Mouse (Mus musculus): ENCODE data around the gene Nxph3. TPM values are rescaled to one million over a fixed set of nuclear protein-coding genes. Genes with fewer than 3 reads are reported as not detected.

Gene Nxph3
- polyA plus RNA-seq, 1 experiment from 2014 or later, result 0.69 TPM

DNA sequence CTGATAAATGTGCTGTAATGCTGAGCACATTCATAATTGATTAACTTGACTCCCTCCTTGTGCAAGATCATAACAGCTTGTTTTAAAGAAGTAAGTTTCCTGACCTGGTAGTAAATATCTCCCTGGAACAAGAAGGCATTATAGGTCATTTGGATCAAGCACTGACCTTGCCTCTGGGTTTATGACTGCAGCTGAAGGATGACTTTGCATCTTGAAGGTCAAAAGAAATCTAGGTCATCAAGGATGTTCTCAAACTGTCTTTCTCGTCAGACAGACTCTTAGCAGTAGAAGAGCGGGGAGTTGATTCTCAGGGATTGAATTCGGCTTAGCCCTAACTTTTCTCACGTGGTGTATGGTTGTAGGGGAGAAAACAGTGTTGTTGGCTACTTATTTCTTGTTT, 33.7 kb downstream of the Nxph3 start:
- Histone ChIP-seq H3K9me3 (no peaks in the 10 kb centered on the region), H3K4me3 (no peak overlapping the region), H3K27me3 (no peaks in the 10 kb centered on the region), H3K27ac (no peak overlapping the region), H3K4me1 (no peaks in the 10 kb centered on the region), H3K9ac (no peak overlapping the region), H3K4me2 (no peak overlapping the region), H3K36me3 (peaks cover 42% of the 10 kb centered on the region)
- WGBS, result 95% methylated on average over 4 of the region's 4 CpGs
- no peak for ATAC-seq (ENCODE audit: insufficient number of reproducible peaks, low FRiP score, low TSS enrichment, low read depth)

DNA sequence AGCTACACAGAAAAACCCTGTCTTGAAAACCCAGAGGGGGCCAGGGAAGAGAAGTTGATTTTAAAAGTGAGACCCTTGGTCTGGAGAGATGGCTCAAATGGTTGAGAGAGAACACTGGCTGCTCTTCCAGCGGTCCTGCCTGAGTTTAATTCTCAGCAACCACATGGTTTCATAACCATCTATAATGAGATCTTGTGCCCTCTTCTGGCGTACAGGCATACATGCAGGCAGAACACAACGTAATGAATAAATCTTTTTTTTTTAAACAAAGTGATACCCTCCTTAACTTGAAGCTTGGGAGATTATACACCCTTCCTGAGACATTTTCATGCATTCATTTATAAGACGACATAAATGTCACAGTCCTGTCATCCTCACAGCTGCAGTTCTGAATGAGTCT, 34.9 kb downstream of the Nxph3 start:
- H3K36me3 ChIP-seq, result peaks cover 36% of the 10 kb centered on the region
- no peak for ATAC-seq (ENCODE audit: insufficient number of reproducible peaks, low FRiP score, low TSS enrichment, low read depth)
- H3K27me3 ChIP-seq, result no peaks in the 10 kb centered on the region
- H3K27ac ChIP-seq, result no peak overlapping the region
- H3K4me2 ChIP-seq, result no peak overlapping the region
- H3K9me3 ChIP-seq, result no peaks in the 10 kb centered on the region
- no peak overlapping the region for H3K9ac ChIP-seq
- no peaks in the 10 kb centered on the region for H3K4me1 ChIP-seq
- WGBS, result 90% methylated on average over 4 of the region's 4 CpGs
- H3K4me3 ChIP-seq, result no peak overlapping the region

DNA sequence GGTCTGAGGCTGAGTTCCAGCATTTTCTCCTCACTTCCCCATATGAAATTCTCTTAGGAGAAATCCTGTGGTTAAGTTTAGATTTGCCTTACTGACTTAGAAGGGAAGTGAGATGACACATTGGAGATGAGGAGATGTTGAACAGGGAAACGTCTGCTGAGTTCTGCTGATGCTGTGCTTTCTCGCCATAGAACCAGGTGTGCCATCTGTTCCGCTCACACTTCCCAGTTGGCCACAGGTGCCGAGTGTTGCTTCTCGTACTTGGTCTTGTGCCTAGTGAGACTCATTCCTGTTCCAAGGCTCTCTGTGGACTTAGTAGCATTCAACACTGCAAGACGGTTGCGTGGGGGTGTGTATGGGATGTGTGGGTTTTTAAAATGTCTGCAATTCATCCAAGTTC, 38.0 kb downstream of the Nxph3 start:
- H3K4me1 ChIP-seq, result no peaks in the 10 kb centered on the region
- H3K4me3 ChIP-seq, result no peak overlapping the region
- H3K4me2 ChIP-seq, result no peak overlapping the region
- WGBS, result 78% methylated on average over 7 of the region's 7 CpGs
- H3K27me3 ChIP-seq, result no peaks in the 10 kb centered on the region
- H3K36me3 ChIP-seq, result peaks cover 34% of the 10 kb centered on the region
- ATAC-seq (ENCODE audit: insufficient number of reproducible peaks, low FRiP score, low TSS enrichment, low read depth), result no peak
- no peak overlapping the region for H3K9ac ChIP-seq
- no peaks in the 10 kb centered on the region for H3K9me3 ChIP-seq
- no peak overlapping the region for H3K27ac ChIP-seq

DNA sequence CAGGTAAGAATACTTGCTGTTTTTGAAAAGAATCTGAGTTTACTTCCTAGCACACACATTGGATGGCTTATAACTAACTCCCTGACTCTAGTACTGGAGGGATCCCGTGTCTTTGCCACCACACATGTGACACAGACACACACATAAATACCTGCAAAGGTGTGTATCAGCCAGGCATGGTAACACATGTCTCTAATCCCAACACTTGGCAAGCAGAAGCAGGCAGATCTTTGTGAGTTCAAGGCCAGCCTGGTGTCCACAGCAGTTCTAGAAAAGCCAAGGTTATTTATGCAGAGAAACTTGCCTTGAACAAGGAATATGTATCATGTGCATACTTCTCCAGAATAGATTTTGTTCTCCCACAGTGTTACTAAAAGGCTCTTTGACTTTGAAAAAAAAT, 40.9 kb downstream of the Nxph3 start:
- H3K9me3 ChIP-seq, result no peaks in the 10 kb centered on the region
- H3K36me3 ChIP-seq, result peaks cover 36% of the 10 kb centered on the region
- H3K27ac ChIP-seq, result no peak overlapping the region
- ATAC-seq (ENCODE audit: insufficient number of reproducible peaks, low FRiP score, low TSS enrichment, low read depth), result no peak
- no peaks in the 10 kb centered on the region for H3K27me3 ChIP-seq
- no peak overlapping the region for H3K4me3 ChIP-seq
- H3K4me1 ChIP-seq, result no peaks in the 10 kb centered on the region
- WGBS, result 89% methylated on average over 1 of the region's 1 CpGs
- no peak overlapping the region for H3K4me2 ChIP-seq
- no peak overlapping the region for H3K9ac ChIP-seq

DNA sequence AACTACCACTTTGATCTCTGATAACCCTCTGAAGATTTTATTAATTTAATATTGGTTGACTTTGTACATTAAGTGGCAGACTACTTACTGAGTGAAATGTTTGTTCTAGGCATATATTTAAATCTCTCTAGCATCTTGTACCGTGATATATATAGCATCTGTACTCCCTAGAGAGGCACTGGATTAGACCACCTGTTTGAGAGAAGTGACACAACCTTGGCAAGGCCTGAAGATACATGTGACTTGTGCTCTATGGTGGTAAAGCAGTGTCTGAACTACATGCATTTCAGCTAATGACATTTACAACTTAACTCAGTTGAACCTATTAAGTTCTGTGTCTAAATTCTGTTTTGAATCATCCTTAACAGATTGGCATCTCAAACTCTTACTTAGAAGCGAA, 41.4 kb downstream of the Nxph3 start:
- ATAC-seq (ENCODE audit: insufficient number of reproducible peaks, low FRiP score, low TSS enrichment, low read depth), result no peak
- no peaks in the 10 kb centered on the region for H3K27me3 ChIP-seq
- H3K9me3 ChIP-seq, result no peaks in the 10 kb centered on the region
- H3K36me3 ChIP-seq, result peaks cover 36% of the 10 kb centered on the region
- H3K4me2 ChIP-seq, result no peak overlapping the region
- H3K4me3 ChIP-seq, result no peak overlapping the region
- no peak overlapping the region for H3K9ac ChIP-seq
- WGBS, result 73% methylated on average over 2 of the region's 2 CpGs
- no peak overlapping the region for H3K27ac ChIP-seq
- no peaks in the 10 kb centered on the region for H3K4me1 ChIP-seq

DNA sequence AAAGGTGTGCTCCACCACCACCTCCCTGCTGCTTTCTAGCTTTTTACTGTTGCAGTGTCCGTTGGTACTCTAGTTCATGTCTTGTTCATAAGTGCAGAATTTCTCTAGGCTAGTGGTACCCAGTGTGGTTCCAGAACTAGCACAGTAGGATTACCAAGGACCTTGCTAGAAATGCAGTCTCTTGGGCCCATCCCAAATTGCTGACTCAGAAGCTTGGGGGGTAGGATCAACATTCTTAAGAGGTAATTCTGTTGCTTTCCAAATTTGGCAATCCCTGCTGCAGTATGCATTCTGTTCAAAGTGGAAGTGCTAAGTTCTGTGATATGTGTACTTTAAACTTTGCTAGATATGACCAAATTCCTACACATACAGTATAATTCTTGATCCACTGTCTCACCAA, 46.6 kb downstream of the Nxph3 start:
- Histone ChIP-seq H3K4me2 (no peak overlapping the region), H3K27me3 (no peaks in the 10 kb centered on the region), H3K9me3 (no peaks in the 10 kb centered on the region), H3K27ac (no peak overlapping the region), H3K9ac (no peak overlapping the region), H3K36me3 (peaks cover 19% of the 10 kb centered on the region), H3K4me1 (no peaks in the 10 kb centered on the region), H3K4me3 (no peak overlapping the region)
- ATAC-seq (ENCODE audit: insufficient number of reproducible peaks, low FRiP score, low TSS enrichment, low read depth), result no peak
- 87% methylated on average over 1 of the region's 1 CpGs for WGBS

DNA sequence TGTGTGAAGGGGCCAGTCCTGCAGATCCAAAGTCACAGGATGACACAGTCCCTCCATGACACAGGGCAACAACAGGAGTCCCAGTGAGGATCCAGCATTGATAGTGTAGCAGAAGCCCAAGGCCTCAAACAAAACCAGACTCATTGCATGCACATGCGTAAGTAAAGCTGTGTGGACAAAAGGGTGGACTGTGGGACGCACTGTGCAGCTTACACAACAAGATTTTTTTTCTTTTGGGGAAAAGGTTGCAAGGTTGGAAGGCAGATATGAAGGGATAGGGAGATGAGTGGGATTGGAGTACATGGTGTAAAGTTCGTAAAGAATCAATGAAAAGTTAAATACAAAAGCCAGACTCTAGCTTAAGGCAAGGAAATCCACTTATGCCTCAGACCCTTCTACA, 52.2 kb downstream of the Nxph3 start:
- 0 out of 2 replicates have a peak, but pooled peaks cover 2% of the 10 kb centered on the region for H3K36me3 ChIP-seq
- whole genome bisulfite sequencing, result 91% methylated on average over 3 of the region's 3 CpGs

DNA sequence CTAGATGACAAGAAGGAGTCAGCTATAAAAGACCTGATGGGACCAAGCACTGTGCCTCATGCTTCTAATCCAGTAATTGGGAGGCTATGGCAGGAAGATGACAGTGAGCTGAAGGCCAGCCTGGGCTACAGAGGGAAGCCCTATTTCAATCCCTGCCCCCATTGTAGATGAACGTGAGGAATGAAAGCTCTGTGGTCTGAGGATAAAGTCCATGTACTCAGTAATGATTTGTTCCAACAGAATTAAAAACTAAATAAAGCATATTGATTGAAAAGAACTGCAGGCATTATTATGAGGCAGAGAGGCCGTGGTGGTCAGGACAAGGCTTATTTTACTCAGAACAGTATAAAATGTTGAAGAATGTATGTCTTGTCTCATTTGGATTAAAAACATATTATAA, 53.5 kb downstream of the Nxph3 start:
- WGBS, result 91% methylated on average over 2 of the region's 2 CpGs
- no peaks in the 10 kb centered on the region for H3K27me3 ChIP-seq
- ATAC-seq (ENCODE audit: insufficient number of reproducible peaks, low FRiP score, low TSS enrichment, low read depth), result no peak

More for the DNA sequence above, 52.2 kb downstream of the Nxph3 start:
- Histone ChIP-seq H3K4me2 (no peak overlapping the region), H3K9me3 (no peaks in the 10 kb centered on the region), H3K27me3 (no peaks in the 10 kb centered on the region), H3K9ac (no peak overlapping the region), H3K4me3 (no peak overlapping the region), H3K27ac (no peak overlapping the region), H3K4me1 (no peaks in the 10 kb centered on the region)
- no peak for ATAC-seq (ENCODE audit: insufficient number of reproducible peaks, low FRiP score, low TSS enrichment, low read depth)

More for the DNA sequence above, 53.5 kb downstream of the Nxph3 start:
- no peak overlapping the region for H3K4me2 ChIP-seq
- no peak overlapping the region for H3K27ac ChIP-seq
- H3K9me3 ChIP-seq, result no peaks in the 10 kb centered on the region
- no peak overlapping the region for H3K9ac ChIP-seq
- H3K4me3 ChIP-seq, result no peak overlapping the region
- H3K4me1 ChIP-seq, result no peaks in the 10 kb centered on the region
- H3K36me3 ChIP-seq, result no peaks in the 10 kb centered on the region

Other genes with a start within 250 kb of the Nxph3 start
- 60.0 and 62.7 TPM in 2 replicates for gene Kat7, start 204.3 kb downstream of the Nxph3 start, polyA plus RNA-seq (2015; fragmentation: Nextera tagmentation; extraction: Ambion mirVana)
- 13.8 and 14.6 TPM in 2 replicates for gene Fam117a, start 177.6 kb downstream of the Nxph3 start, polyA plus RNA-seq (2015; fragmentation: Nextera tagmentation; extraction: Ambion mirVana)
- gene Slc35b1, start 129.9 kb downstream of the Nxph3 start, polyA plus RNA-seq (2015; fragmentation: Nextera tagmentation; extraction: Ambion mirVana), result 95.0 and 102 TPM in 2 replicates
- gene Spop, start 100.5 kb downstream of the Nxph3 start, polyA plus RNA-seq (2015; fragmentation: Nextera tagmentation; extraction: Ambion mirVana), result 168 and 181 TPM in 2 replicates
- 34.0 and 45.2 TPM in 2 replicates for gene Ngfr, start 73.2 kb upstream of the Nxph3 start, polyA plus RNA-seq (2015; fragmentation: Nextera tagmentation; extraction: Ambion mirVana)
- gene Phb, start 152.4 kb upstream of the Nxph3 start, polyA plus RNA-seq (2015; fragmentation: Nextera tagmentation; extraction: Ambion mirVana), result 195 and 220 TPM in 2 replicates
- 23.4 and 26.6 TPM in 2 replicates for gene Zfp652, start 198.1 kb upstream of the Nxph3 start, polyA plus RNA-seq (2015; fragmentation: Nextera tagmentation; extraction: Ambion mirVana)
- 0.99 and 1.2 TPM in 2 replicates for gene B130006D01Rik, start 209.0 kb upstream of the Nxph3 start, polyA plus RNA-seq (2015; fragmentation: Nextera tagmentation; extraction: Ambion mirVana)

Measured in limb, embryonic 15.5 days (tissue).